Comparison of ENCODE assay signal across 7 mouse cellular contexts in the genomic region with DNA sequence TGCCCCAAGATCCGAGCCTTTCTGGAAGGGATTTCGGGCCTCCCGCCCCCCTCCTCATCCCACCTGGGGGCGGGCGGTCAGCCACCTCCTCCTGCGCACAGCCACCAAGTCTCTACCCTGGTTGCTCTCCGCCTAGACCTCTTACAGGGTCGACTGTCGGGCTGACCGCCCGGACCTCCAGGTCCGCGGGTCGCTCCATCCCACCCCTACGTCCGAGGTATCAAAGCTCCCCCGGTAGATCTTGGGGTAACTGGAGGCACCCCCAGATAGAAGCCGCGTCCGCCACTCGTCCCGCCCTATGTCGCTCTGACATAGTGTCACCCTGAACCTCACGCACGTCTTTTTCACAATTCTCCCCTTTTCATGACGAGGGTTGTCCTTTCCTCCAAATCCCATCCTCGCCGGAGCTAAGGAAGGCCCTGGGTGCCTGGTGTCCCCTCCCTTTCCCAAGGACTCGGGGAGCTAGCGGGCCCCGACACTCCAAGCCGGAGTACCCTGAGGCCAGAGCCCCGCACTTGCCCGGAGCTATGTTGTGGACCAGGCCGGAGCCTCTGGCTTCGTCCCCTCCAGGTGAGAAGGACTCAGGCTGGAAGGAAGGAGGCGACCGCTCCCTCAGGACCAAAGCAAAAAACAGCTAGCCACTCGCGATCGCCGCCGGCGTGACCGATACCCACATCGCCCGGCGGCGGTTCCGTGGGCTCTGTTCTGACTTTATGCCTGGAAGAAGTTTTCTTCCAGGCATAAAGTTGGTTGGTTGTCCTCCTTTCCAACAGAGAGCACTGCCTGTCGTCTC.
A peak's percentile ranks its signal among the peaks of the same experiment; 100 is the strongest.
DNase-seq lines count a peak whose midpoint lies in the region; ATAC-seq and TF ChIP-seq lines count a peak whose summit lies in the region.

No protein-coding gene starts in this region.

- H3K27ac ChIP-seq in testis, adult 2 months (ENCODE audit: control insufficient read depth, insufficient read depth, low read depth, low read length) = no peak overlapping the region
- H3K27ac ChIP-seq in heart, adult 2 months = peak overlapping the region; percentile 4
- H3K27ac ChIP-seq in intestine, embryonic 16.5 days (ENCODE audit: low read length) = no peak overlapping the region
- H3K27ac ChIP-seq in macrophage = peak overlapping the region; percentile 81

- no peaks in the 10 kb centered on the region for H3K9me3 ChIP-seq in intestine, embryonic 16.5 days (ENCODE audit: control insufficient read depth, low read length)

- DNase-seq in testis, postnatal 14 days (ENCODE audit: low spot score) = no peak
- peak; percentile 58 for DNase-seq in cerebellum, adult 8-10 months
- DNase-seq in heart, adult 2 months = peak in 1 of 2 experiments; percentile 16
- peak; percentile 25 for DNase-seq in splenic B cell, adult 2 months (ENCODE audit: low read depth, low spot score)

- H3K4me2 ChIP-seq in intestine, embryonic 16.5 days (ENCODE audit: low read depth, low read length) = peak overlapping the region; percentile 92

- TF ChIP-seq EP300 in heart, adult 2 months (IDR thresholded peaks at IDR 0.05; ENCODE audit: insufficient read depth, low read depth, low read length) = no peak

- H3K4me1 ChIP-seq in testis, adult 2 months (ENCODE audit: control insufficient read depth, insufficient read depth, low read length) = peaks cover 12% of the 10 kb centered on the region
- H3K4me1 ChIP-seq in heart, adult 2 months (ENCODE audit: control insufficient read depth, insufficient read depth, low read length) = no peaks in the 10 kb centered on the region; the same call in 1 of the 2 replicates
- peaks cover 10% of the 10 kb centered on the region for H3K4me1 ChIP-seq in intestine, embryonic 16.5 days (ENCODE audit: control insufficient read depth, insufficient read depth, low read length)

- peak overlapping the region; percentile 78 for H3K9ac ChIP-seq in heart, adult 2 months (ENCODE audit: low read depth, low read length)
- H3K9ac ChIP-seq in intestine, embryonic 16.5 days (ENCODE audit: low read depth, low read length) = peak overlapping the region; percentile 53

- H3K36me3 ChIP-seq in testis, adult 2 months (ENCODE audit: control insufficient read depth, insufficient read depth, low read length) = no peaks in the 10 kb centered on the region
- no peaks in the 10 kb centered on the region for H3K36me3 ChIP-seq in heart, adult 2 months (ENCODE audit: control insufficient read depth, insufficient read depth, low read length)
- no peaks in the 10 kb centered on the region for H3K36me3 ChIP-seq in intestine, embryonic 16.5 days (ENCODE audit: control insufficient read depth, insufficient read depth, low read length)
- no peaks in the 10 kb centered on the region for H3K36me3 ChIP-seq in macrophage (ENCODE audit: inconsistent target)
- no peaks in the 10 kb centered on the region for H3K36me3 ChIP-seq in splenic B cell, adult 2 months (ENCODE audit: control insufficient read depth, insufficient read depth, low read length, poor library complexity, severe bottlenecking)

- 3% methylated on average over 51 of the region's 51 CpGs for WGBS in heart, adult 2 months
- 1% methylated on average over 51 of the region's 51 CpGs for WGBS in intestine, embryonic 16.5 days
- 2% methylated on average over 50 of the region's 51 CpGs for WGBS in macrophage (ENCODE audit: missing documents)

- intact Hi-C loops in heart, adult 2 months (cut with DNase I) = loop anchor here (5.0 kb wide), 1 partner anchor 63 kb away; a partner anchor contains a TSS

- peak overlapping the region; percentile 49 for H3K4me3 ChIP-seq in testis, adult 2 months (ENCODE audit: control insufficient read depth, low read depth, low read length)
- H3K4me3 ChIP-seq in heart, adult 2 months = peak overlapping the region; percentile 65
- H3K4me3 ChIP-seq in intestine, embryonic 16.5 days (ENCODE audit: low read length) = peak overlapping the region; percentile 54
- H3K4me3 ChIP-seq in macrophage (ENCODE audit: inconsistent target) = peak overlapping the region; percentile 62

- TF ChIP-seq CTCF in testis, adult 2 months (IDR thresholded peaks at IDR 0.05; ENCODE audit: control insufficient read depth, insufficient read depth, insufficient replicate concordance, low read depth, low read length) = no peak
- TF ChIP-seq CTCF in heart, adult 2 months (IDR thresholded peaks at IDR 0.05) = no peak

- ATAC-seq in intestine, embryonic 16.5 days = peak; percentile 50

- H3K79me2 ChIP-seq in heart, adult 2 months (replicated peaks; ENCODE audit: control insufficient read depth, insufficient read depth, low read length) = no peaks in the 10 kb centered on the region
- no peaks in the 10 kb centered on the region for H3K79me2 ChIP-seq in macrophage (ENCODE audit: inconsistent target)

- no peak for TF ChIP-seq POLR2A in testis, adult 2 months (IDR thresholded peaks at IDR 0.05; ENCODE audit: control insufficient read depth, low read depth, low read length)
- no peak for TF ChIP-seq POLR2A in heart, adult 2 months (IDR thresholded peaks at IDR 0.05; ENCODE audit: insufficient read depth, low read depth, low read length)

- no peaks in the 10 kb centered on the region; the same call in 1 of the 2 replicates for H3K27me3 ChIP-seq in testis, adult 2 months (ENCODE audit: control insufficient read depth, insufficient read depth, low read length)
- H3K27me3 ChIP-seq in heart, adult 2 months (ENCODE audit: control insufficient read depth, insufficient read depth, low read length) = peaks cover 1% of the 10 kb centered on the region; the same call in 1 of the 2 replicates
- H3K27me3 ChIP-seq in intestine, embryonic 16.5 days (replicated peaks; ENCODE audit: control insufficient read depth, insufficient read depth, low read length) = peaks cover 19% of the 10 kb centered on the region
- no peaks in the 10 kb centered on the region for H3K27me3 ChIP-seq in splenic B cell, adult 2 months (ENCODE audit: control insufficient read depth, insufficient read depth, low read length, poor library complexity, severe bottlenecking)

Comparison
In these comparisons a context has a peak if more than half of its experiments do, and no peak if none do; other contexts are left out.
1. H3K27ac ChIP-seq: peak in heart, adult 2 months (single experiment) and macrophage (single experiment); none in testis, adult 2 months (single experiment) and intestine, embryonic 16.5 days (single experiment).
2. Peak in every context shown above with its lines, with median percentiles within 50 percentile points of each other: H3K4me3 ChIP-seq.